Comparison of ENCODE assay signal across 8 mouse cellular contexts in the genomic region with DNA sequence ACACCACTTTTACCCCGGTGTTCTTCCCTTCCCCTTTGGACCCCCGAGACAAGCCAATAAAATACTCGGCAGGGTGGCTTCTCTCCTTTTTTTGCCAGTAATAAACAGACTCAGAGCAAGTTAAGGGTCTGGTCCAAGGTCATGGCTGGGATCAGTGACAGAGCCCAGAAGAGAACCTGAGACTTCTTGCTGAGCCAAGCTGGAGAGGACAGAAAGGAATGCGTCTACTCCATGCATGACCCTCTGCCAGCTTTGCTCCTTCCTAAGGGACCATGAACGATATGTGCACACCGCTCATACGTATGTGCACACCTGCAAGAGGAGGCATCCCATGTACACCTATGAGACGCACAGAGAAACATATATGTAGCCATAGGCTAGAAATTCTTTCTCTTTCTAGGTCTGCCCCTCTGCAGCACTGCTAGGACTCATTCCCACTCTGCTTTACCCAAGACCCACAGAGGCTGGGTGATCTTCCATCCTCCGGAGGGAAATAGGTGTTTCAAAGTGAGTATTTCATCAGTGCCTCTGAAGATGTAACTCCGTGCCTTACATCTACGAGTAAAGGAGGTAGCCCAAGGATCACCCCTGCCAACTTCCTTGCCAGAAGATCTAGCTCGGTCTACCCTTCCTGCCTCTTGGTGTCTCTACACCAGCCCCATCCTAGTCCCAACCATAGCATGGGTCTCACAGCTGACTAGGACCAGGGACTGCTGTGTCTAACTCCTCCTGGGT. TPM values are rescaled to one million over a fixed set of nuclear protein-coding genes. Genes with fewer than 3 reads are reported as not detected.
DNase-seq lines count a peak whose midpoint lies in the region; ATAC-seq and TF ChIP-seq lines count a peak whose summit lies in the region.

No protein-coding gene starts in this region.

- peak overlapping the region; percentile 93 for H3K4me2 ChIP-seq in heart, postnatal 0 days (ENCODE audit: low read depth, low read length)
- H3K4me2 ChIP-seq in hindbrain, embryonic 13.5 days: peak overlapping the region; percentile 74
- peak overlapping the region; percentile 66 for H3K4me2 ChIP-seq in midbrain, embryonic 15.5 days

- no peak for ATAC-seq in heart, postnatal 0 days (ENCODE audit: insufficient read depth, low read depth)
- 0 out of 2 replicates have a peak, but pooled peaks have one; percentile 4 for ATAC-seq in hindbrain, embryonic 13.5 days (ENCODE audit: low FRiP score)
- no peak for ATAC-seq in midbrain, embryonic 15.5 days (replicated peaks)

- peak overlapping the region; percentile 77 for H3K4me3 ChIP-seq in heart, postnatal 0 days (ENCODE audit: low read depth, low read length)
- peak overlapping the region; percentile 60 for H3K4me3 ChIP-seq in hindbrain, embryonic 13.5 days
- H3K4me3 ChIP-seq in midbrain, embryonic 15.5 days: peak overlapping the region; percentile 59

- H3K27ac ChIP-seq in heart, postnatal 0 days (ENCODE audit: low read depth): no peak overlapping the region
- H3K27ac ChIP-seq in hindbrain, embryonic 13.5 days: peak overlapping the region; percentile 62
- H3K27ac ChIP-seq in midbrain, embryonic 15.5 days: peak overlapping the region; percentile 75

- DNase-seq in heart, postnatal 0 days (ENCODE audit: low spot score): no peak
- DNase-seq in heart, adult 8-10 months (ENCODE audit: low spot score): no peak
- peak; percentile 52 to 54 for DNase-seq in cerebellum, postnatal 14 days
- no peak for DNase-seq in adrenal gland, adult 2 months
- DNase-seq in layer of hippocampus, postnatal 14 days (ENCODE audit: low spot score in 2 of 2): no peak
- no peak for DNase-seq in spleen, adult 18-20 months

- H3K9me3 ChIP-seq in heart, postnatal 0 days (replicated peaks; ENCODE audit: control insufficient read depth, low read length): no peaks in the 10 kb centered on the region
- no peaks in the 10 kb centered on the region for H3K9me3 ChIP-seq in hindbrain, embryonic 13.5 days
- H3K9me3 ChIP-seq in midbrain, embryonic 15.5 days: no peaks in the 10 kb centered on the region

- TF ChIP-seq EP300 in heart, postnatal 0 days (IDR thresholded peaks at IDR 0.05; ENCODE audit: low read depth): no peak

- H3K27me3 ChIP-seq in heart, postnatal 0 days (ENCODE audit: control insufficient read depth, insufficient read depth, low read length): no peaks in the 10 kb centered on the region
- peaks cover 14% of the 10 kb centered on the region; the same call in 1 of the 2 replicates for H3K27me3 ChIP-seq in hindbrain, embryonic 13.5 days
- no peaks in the 10 kb centered on the region for H3K27me3 ChIP-seq in midbrain, embryonic 15.5 days (replicated peaks)

- H3K9ac ChIP-seq in heart, postnatal 0 days (replicated peaks; ENCODE audit: low read depth, low read length): peak overlapping the region; percentile 71
- peak overlapping the region; percentile 79 for H3K9ac ChIP-seq in hindbrain, embryonic 13.5 days
- peak overlapping the region; percentile 65 for H3K9ac ChIP-seq in midbrain, embryonic 15.5 days

- peaks cover 6% of the 10 kb centered on the region for H3K4me1 ChIP-seq in heart, postnatal 0 days (ENCODE audit: control insufficient read depth, insufficient read depth)
- H3K4me1 ChIP-seq in hindbrain, embryonic 13.5 days (replicated peaks): peaks cover 52% of the 10 kb centered on the region
- H3K4me1 ChIP-seq in midbrain, embryonic 15.5 days: peaks cover 32% of the 10 kb centered on the region

- H3K36me3 ChIP-seq in heart, postnatal 0 days (replicated peaks; ENCODE audit: control insufficient read depth, insufficient read depth, low read length): no peaks in the 10 kb centered on the region
- no peaks in the 10 kb centered on the region for H3K36me3 ChIP-seq in hindbrain, embryonic 13.5 days
- H3K36me3 ChIP-seq in midbrain, embryonic 15.5 days (replicated peaks): no peaks in the 10 kb centered on the region

- no peak for TF ChIP-seq CTCF in heart, postnatal 0 days (IDR thresholded peaks at IDR 0.05; ENCODE audit: low read depth)

- WGBS in heart, postnatal 0 days: 42% methylated on average over 12 of the region's 12 CpGs
- 56% methylated on average over 12 of the region's 12 CpGs for WGBS in hindbrain, embryonic 13.5 days
- WGBS in midbrain, embryonic 15.5 days: 54% methylated on average over 12 of the region's 12 CpGs

RNA-seq across cellular contexts. Expression of a gene that starts 0.7 kb away (rescaled TPM):
- 1.1 and 11.0 TPM in 2 replicates for total RNA-seq in heart, postnatal 0 days (2014; rRNA removed; ENCODE audit: low replicate concordance)
- 3.1 and 3.3 TPM in 2 replicates for polyA plus RNA-seq in heart, postnatal 0 days (2015; fragmentation: Nextera tagmentation; extraction: Ambion mirVana)
- 10 to 100 TPM in 1 of 4 experiments, 1 to 10 TPM in 3; 5.6 to 10.3 (median 6.4) TPM for total RNA-seq in heart, adult 8-10 months (2022)
- polyA plus RNA-seq in hindbrain, embryonic 13.5 days (2015; fragmentation: Nextera tagmentation; extraction: Ambion mirVana): 7.8 and 8.3 TPM in 2 replicates
- polyA plus RNA-seq in midbrain, embryonic 15.5 days (2015; fragmentation: Nextera tagmentation; extraction: Ambion mirVana): 9.7 TPM in 2 replicates
- total RNA-seq in adrenal gland, adult 2 months (2021): 1 to 10 TPM in 1 of 2 experiments, under 1 TPM in 1; 0.69 to 1.9 TPM
- polyA plus RNA-seq in adrenal gland, adult 2 months (2012; rRNA removed): 1.3 and 1.4 TPM in 2 replicates
- 1 to 10 TPM; 2.6 to 2.9 TPM for total RNA-seq in layer of hippocampus, postnatal 14 days (2021)

RNA-seq across cellular contexts. Expression of a gene that starts 2.9 kb away (rescaled TPM):
- total RNA-seq in heart, postnatal 0 days (2014; rRNA removed; ENCODE audit: low replicate concordance): 4.8 and 28.7 TPM in 2 replicates
- polyA plus RNA-seq in heart, postnatal 0 days (2015; fragmentation: Nextera tagmentation; extraction: Ambion mirVana): 12.3 and 15.3 TPM in 2 replicates
- total RNA-seq in heart, adult 8-10 months (2022): 10 to 100 TPM; 17.3 to 24.0 (median 19.9) TPM
- 17.0 and 17.4 TPM in 2 replicates for polyA plus RNA-seq in hindbrain, embryonic 13.5 days (2015; fragmentation: Nextera tagmentation; extraction: Ambion mirVana)
- 20.1 and 21.1 TPM in 2 replicates for polyA plus RNA-seq in midbrain, embryonic 15.5 days (2015; fragmentation: Nextera tagmentation; extraction: Ambion mirVana)
- total RNA-seq in adrenal gland, adult 2 months (2021): 10 to 100 TPM; 17.5 to 17.7 TPM
- 23.5 and 25.5 TPM in 2 replicates for polyA plus RNA-seq in adrenal gland, adult 2 months (2012; rRNA removed)
- total RNA-seq in layer of hippocampus, postnatal 14 days (2021): 10 to 100 TPM; 16.1 to 18.5 TPM

RNA-seq across cellular contexts. Expression of a gene that starts 45.3 kb away (rescaled TPM):
- total RNA-seq in heart, postnatal 0 days (2014; rRNA removed; ENCODE audit: low replicate concordance): 44.8 and 62.6 TPM in 2 replicates
- polyA plus RNA-seq in heart, postnatal 0 days (2015; fragmentation: Nextera tagmentation; extraction: Ambion mirVana): 136 and 149 TPM in 2 replicates
- total RNA-seq in heart, adult 8-10 months (2022): 100 to 1,000 TPM in 3 of 4 experiments, 10 to 100 TPM in 1; 87.1 to 234 (median 146) TPM
- polyA plus RNA-seq in hindbrain, embryonic 13.5 days (2015; fragmentation: Nextera tagmentation; extraction: Ambion mirVana): 8.4 and 9.6 TPM in 2 replicates
- polyA plus RNA-seq in midbrain, embryonic 15.5 days (2015; fragmentation: Nextera tagmentation; extraction: Ambion mirVana): 7.2 and 7.4 TPM in 2 replicates
- total RNA-seq in adrenal gland, adult 2 months (2021): 10 to 100 TPM; 13.9 to 18.6 TPM
- 33.3 and 34.8 TPM in 2 replicates for polyA plus RNA-seq in adrenal gland, adult 2 months (2012; rRNA removed)
- total RNA-seq in layer of hippocampus, postnatal 14 days (2021): 1 to 10 TPM; 3.3 to 3.4 TPM

RNA-seq across cellular contexts. Expression of a gene that starts 51.4 kb away (rescaled TPM):
- 14.8 and 24.0 TPM in 2 replicates for total RNA-seq in heart, postnatal 0 days (2014; rRNA removed; ENCODE audit: low replicate concordance)
- polyA plus RNA-seq in heart, postnatal 0 days (2015; fragmentation: Nextera tagmentation; extraction: Ambion mirVana): 13.0 and 15.1 TPM in 2 replicates
- total RNA-seq in heart, adult 8-10 months (2022): 10 to 100 TPM; 27.2 to 38.4 (median 32.0) TPM
- 2.8 and 3.7 TPM in 2 replicates for polyA plus RNA-seq in hindbrain, embryonic 13.5 days (2015; fragmentation: Nextera tagmentation; extraction: Ambion mirVana)
- 2.2 TPM in 2 replicates for polyA plus RNA-seq in midbrain, embryonic 15.5 days (2015; fragmentation: Nextera tagmentation; extraction: Ambion mirVana)
- total RNA-seq in adrenal gland, adult 2 months (2021): 10 to 100 TPM; 27.9 to 69.9 TPM
- 30.9 and 41.7 TPM in 2 replicates for polyA plus RNA-seq in adrenal gland, adult 2 months (2012; rRNA removed)
- total RNA-seq in layer of hippocampus, postnatal 14 days (2021): 1 to 10 TPM; 2.0 to 3.1 TPM

RNA-seq across cellular contexts. Expression of a gene that starts 58.3 kb away (rescaled TPM):
- 30.6 and 34.8 TPM in 2 replicates for total RNA-seq in heart, postnatal 0 days (2014; rRNA removed; ENCODE audit: low replicate concordance)
- 1.1 and 1.3 TPM in 2 replicates for polyA plus RNA-seq in heart, postnatal 0 days (2015; fragmentation: Nextera tagmentation; extraction: Ambion mirVana)
- 10 to 100 TPM; 10.4 to 18.4 (median 12.3) TPM for total RNA-seq in heart, adult 8-10 months (2022)
- polyA plus RNA-seq in hindbrain, embryonic 13.5 days (2015; fragmentation: Nextera tagmentation; extraction: Ambion mirVana): 7.6 and 8.3 TPM in 2 replicates
- 10.2 and 10.3 TPM in 2 replicates for polyA plus RNA-seq in midbrain, embryonic 15.5 days (2015; fragmentation: Nextera tagmentation; extraction: Ambion mirVana)
- total RNA-seq in adrenal gland, adult 2 months (2021): 1 to 10 TPM; 6.9 to 7.1 TPM
- 12.1 and 14.7 TPM in 2 replicates for polyA plus RNA-seq in adrenal gland, adult 2 months (2012; rRNA removed)
- total RNA-seq in layer of hippocampus, postnatal 14 days (2021): 10 to 100 TPM; 19.5 to 24.2 TPM

Comparison
In these comparisons a context has a peak if more than half of its experiments do, and no peak if none do; other contexts are left out.
1. DNase-seq: peak in cerebellum, postnatal 14 days (2 of 2); none in heart, postnatal 0 days (single experiment), heart, adult 8-10 months (single experiment), adrenal gland, adult 2 months (single experiment), layer of hippocampus, postnatal 14 days (0 of 2) and spleen, adult 18-20 months (0 of 2).
2. Peak in every context shown above with its lines, with median percentiles within 50 percentile points of each other: H3K4me2 ChIP-seq, H3K4me3 ChIP-seq and H3K9ac ChIP-seq.